Comparison of ENCODE assay signal across 8 mouse cellular contexts in genomic region chr11:120045839-120046552, GRCm38 (mm10). TPM values are rescaled to one million over a fixed set of nuclear protein-coding genes. Genes with fewer than 3 reads are reported as not detected.
A peak's percentile ranks its signal among the peaks of the same experiment; 100 is the strongest.
DNase-seq lines count a peak whose midpoint lies in the region; ATAC-seq lines count a peak whose summit lies in the region.

No protein-coding gene starts in this region.

- peak overlapping the region; percentile 96 for H3K4me2 ChIP-seq in midbrain, embryonic 12.5 days (replicated peaks)

- ATAC-seq in midbrain, embryonic 12.5 days (ENCODE audit: low FRiP score, low read depth), result no peak

- H3K4me3 ChIP-seq in hindbrain, embryonic 10.5 days, result peak overlapping the region; percentile 70
- H3K4me3 ChIP-seq in midbrain, embryonic 12.5 days, result peak overlapping the region; percentile 68

- H3K9me3 ChIP-seq in hindbrain, embryonic 10.5 days, result no peaks in the 10 kb centered on the region
- no peaks in the 10 kb centered on the region for H3K9me3 ChIP-seq in midbrain, embryonic 12.5 days

- peak; percentile 46 for DNase-seq in adrenal gland, postnatal 14 days
- no peak for DNase-seq in adrenal gland, postnatal 4 days (ENCODE audit: low spot score in 2 of 2)
- peak; percentile 60 for DNase-seq in right cerebral cortex, adult 18-20 months
- no peak for DNase-seq in right cerebral cortex, postnatal 36 days (ENCODE audit: low spot score in 2 of 2)
- DNase-seq in hindbrain, embryonic 10.5 days (ENCODE audit: low spot score), result no peak
- no peak for DNase-seq in urinary bladder, postnatal 36 days (ENCODE audit: low spot score in 2 of 2)
- no peak for DNase-seq in spleen, postnatal 36 days (ENCODE audit: low spot score in 2 of 2)

- H3K4me1 ChIP-seq in hindbrain, embryonic 10.5 days (replicated peaks), result peaks cover 68% of the 10 kb centered on the region
- peaks cover 35% of the 10 kb centered on the region for H3K4me1 ChIP-seq in midbrain, embryonic 12.5 days

- H3K9ac ChIP-seq in midbrain, embryonic 12.5 days (replicated peaks), result peak overlapping the region; percentile 86

- 47% methylated on average over 11 of the region's 11 CpGs for WGBS in hindbrain, embryonic 10.5 days
- 47% methylated on average over 11 of the region's 11 CpGs for WGBS in midbrain, embryonic 12.5 days

- no peaks in the 10 kb centered on the region for H3K36me3 ChIP-seq in hindbrain, embryonic 10.5 days
- H3K36me3 ChIP-seq in midbrain, embryonic 12.5 days, result no peaks in the 10 kb centered on the region

- H3K27me3 ChIP-seq in hindbrain, embryonic 10.5 days (ENCODE audit: insufficient read depth, poor library complexity, severe bottlenecking), result peaks cover 70% of the 10 kb centered on the region
- H3K27me3 ChIP-seq in midbrain, embryonic 12.5 days, result peaks cover 33% of the 10 kb centered on the region

- H3K27ac ChIP-seq in hindbrain, embryonic 10.5 days, result peak overlapping the region; percentile 87
- H3K27ac ChIP-seq in midbrain, embryonic 12.5 days (replicated peaks), result no peak overlapping the region

RNA-seq across cellular contexts. Expression of gene Aatk, which starts 1.0 kb away (rescaled TPM):
- 13.7 and 15.7 TPM in 2 replicates for total RNA-seq in adrenal gland, postnatal 14 days (2021)
- total RNA-seq in adrenal gland, postnatal 4 days (2021), result 10 to 100 TPM; 30.1 to 30.9 TPM
- polyA plus RNA-seq in hindbrain, embryonic 10.5 days (2016; fragmentation: Nextera tagmentation; extraction: Ambion mirVana), result 1.6 and 3.2 TPM in 2 replicates
- polyA plus RNA-seq in midbrain, embryonic 12.5 days (2016; fragmentation: Nextera tagmentation; extraction: Ambion mirVana), result 7.7 and 8.8 TPM in 2 replicates

RNA-seq across cellular contexts. Expression of gene Cep131, which starts 40.6 kb away (rescaled TPM):
- 67.4 and 80.7 TPM in 2 replicates for total RNA-seq in adrenal gland, postnatal 14 days (2021)
- total RNA-seq in adrenal gland, postnatal 4 days (2021), result 100 to 1,000 TPM; 247 to 275 TPM
- polyA plus RNA-seq in hindbrain, embryonic 10.5 days (2016; fragmentation: Nextera tagmentation; extraction: Ambion mirVana), result 39.6 and 45.4 TPM in 2 replicates
- polyA plus RNA-seq in midbrain, embryonic 12.5 days (2016; fragmentation: Nextera tagmentation; extraction: Ambion mirVana), result 52.6 and 54.4 TPM in 2 replicates

RNA-seq across cellular contexts. Expression of gene Tepsin, which starts 52.5 kb away (rescaled TPM):
- 10.7 and 13.7 TPM in 2 replicates for total RNA-seq in adrenal gland, postnatal 14 days (2021)
- total RNA-seq in adrenal gland, postnatal 4 days (2021), result 10 to 100 TPM; 14.8 to 16.9 TPM
- polyA plus RNA-seq in hindbrain, embryonic 10.5 days (2016; fragmentation: Nextera tagmentation; extraction: Ambion mirVana), result 21.4 and 25.3 TPM in 2 replicates
- 20.8 and 22.9 TPM in 2 replicates for polyA plus RNA-seq in midbrain, embryonic 12.5 days (2016; fragmentation: Nextera tagmentation; extraction: Ambion mirVana)

RNA-seq across cellular contexts. Expression of gene Ndufaf8, which starts 52.7 kb away (rescaled TPM):
- 50.0 and 55.2 TPM in 2 replicates for total RNA-seq in adrenal gland, postnatal 14 days (2021)
- total RNA-seq in adrenal gland, postnatal 4 days (2021), result 10 to 100 TPM; 50.2 to 53.5 TPM
- polyA plus RNA-seq in hindbrain, embryonic 10.5 days (2016; fragmentation: Nextera tagmentation; extraction: Ambion mirVana), result 86.4 and 92.2 TPM in 2 replicates
- 56.8 and 57.4 TPM in 2 replicates for polyA plus RNA-seq in midbrain, embryonic 12.5 days (2016; fragmentation: Nextera tagmentation; extraction: Ambion mirVana)

Comparison
In these comparisons a context has a peak if more than half of its experiments do, and no peak if none do; other contexts are left out.
1. DNase-seq: peak in adrenal gland, postnatal 14 days (single experiment) and right cerebral cortex, adult 18-20 months (single experiment); none in adrenal gland, postnatal 4 days (0 of 2), right cerebral cortex, postnatal 36 days (0 of 2), hindbrain, embryonic 10.5 days (single experiment), urinary bladder, postnatal 36 days (0 of 2) and spleen, postnatal 36 days (0 of 2).